Comparison of ENCODE assay signal across 7 mouse cellular contexts in genomic region chr5:74051394-74052170, GRCm38 (mm10). TPM values are rescaled to one million over a fixed set of nuclear protein-coding genes. Genes with fewer than 3 reads are reported as not detected.
A peak's percentile ranks its signal among the peaks of the same experiment; 100 is the strongest.
DNase-seq lines count a peak whose midpoint lies in the region; TF ChIP-seq lines count a peak whose summit lies in the region.

No protein-coding gene starts in this region.

- DNase-seq in lung, adult 18-20 months: peak; percentile 50
- DNase-seq in lung, adult 2 months: no peak
- peak; percentile 53 for DNase-seq in cerebellum, adult 11 months
- DNase-seq in gastrocnemius, postnatal 36 days: peak; percentile 31 to 38
- DNase-seq in kidney, postnatal 10 days: peak; percentile 72
- DNase-seq in testis, postnatal 10 days (ENCODE audit: low spot score): peak; percentile 68
- no peak for DNase-seq in thymus, postnatal 10 days (ENCODE audit: low spot score in 2 of 2)

- TF ChIP-seq CTCF in lung, adult 2 months (IDR thresholded peaks at IDR 0.05; ENCODE audit: insufficient read depth, low read length): no peak

- no peak for TF ChIP-seq POLR2A in lung, adult 2 months (IDR thresholded peaks at IDR 0.05; ENCODE audit: borderline replicate concordance, extremely low read depth, low read depth, low read length)

- intact Hi-C loops in gastrocnemius, postnatal 36 days (cut with DNase I): no loop called here

- peaks cover 7% of the 10 kb centered on the region for H3K4me1 ChIP-seq in lung, adult 2 months (ENCODE audit: control insufficient read depth, insufficient read depth, low read length)

- WGBS in lung, adult 2 months: 60% methylated on average over 23 of the region's 23 CpGs

- no peak overlapping the region for H3K4me3 ChIP-seq in lung, adult 2 months (replicated peaks; ENCODE audit: extremely low read depth, low read depth, low read length)

RNA-seq across cellular contexts. Expression of gene Usp46, which starts 16.6 kb away (rescaled TPM):
- polyA plus RNA-seq in lung, adult 2 months (2012; rRNA removed): 7.4 and 14.9 TPM in 2 replicates
- 10 to 100 TPM in 1 of 2 experiments, 1 to 10 TPM in 1; 8.2 to 13.0 TPM for total RNA-seq in gastrocnemius, postnatal 36 days (2021)

Comparison
In these comparisons a context has a peak if more than half of its experiments do, and no peak if none do; other contexts are left out.
1. DNase-seq: peak in lung, adult 18-20 months (2 of 2), cerebellum, adult 11 months (single experiment), gastrocnemius, postnatal 36 days (2 of 2), kidney, postnatal 10 days (single experiment) and testis, postnatal 10 days (single experiment); none in lung, adult 2 months (single experiment) and thymus, postnatal 10 days (0 of 2).